Mouse (Mus musculus): ENCODE data around the gene Lrrc2. TPM values are rescaled to one million over a fixed set of nuclear protein-coding genes. Genes with fewer than 3 reads are reported as not detected.

The Lrrc2 gene
- polyA plus RNA-seq, 1 experiment from 2014 or later: not detected

DNA sequence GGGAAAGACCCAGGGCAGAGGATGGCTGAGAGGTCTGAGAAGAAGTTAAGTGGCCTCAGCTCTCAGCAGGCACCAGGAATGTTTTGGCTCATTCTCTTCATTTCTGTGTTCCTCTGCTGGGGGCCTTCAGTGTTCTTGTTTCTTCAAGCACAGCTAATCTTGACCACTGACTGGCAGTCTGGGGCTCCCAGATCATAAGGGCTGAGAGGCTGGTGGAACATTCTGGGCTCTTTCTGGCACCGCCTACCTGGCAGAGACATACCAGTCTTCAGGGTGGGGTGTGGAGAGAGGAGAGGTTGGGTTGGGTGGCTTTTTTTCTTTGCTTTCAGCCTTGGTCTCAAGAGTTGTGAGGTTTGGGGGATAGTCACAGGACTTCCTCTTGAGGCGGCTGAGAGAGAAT, 47.7 kb downstream of the Lrrc2 start:
- Histone ChIP-seq H3K27ac (ENCODE audit: low read depth) (no peak overlapping the region), H3K27me3 (ENCODE audit: insufficient read depth, low read length) (no peaks in the 10 kb centered on the region), H3K9ac (no peak overlapping the region), H3K4me2 (no peak overlapping the region), H3K4me3 (ENCODE audit: low read depth, low read length) (no peak overlapping the region), H3K9me3 (ENCODE audit: low read depth, low read length) (no peaks in the 10 kb centered on the region), H3K4me1 (ENCODE audit: insufficient read depth) (no peaks in the 10 kb centered on the region), H3K36me3 (ENCODE audit: insufficient read depth) (no peaks in the 10 kb centered on the region)
- DNase-seq (no peak), ATAC-seq (ENCODE audit: insufficient read depth) (no peak)
- no peak for TF ChIP-seq CTCF (IDR thresholded peaks at IDR 0.05; ENCODE audit: low read depth)
- WGBS: 84% methylated on average over 2 of the region's 2 CpGs

DNA sequence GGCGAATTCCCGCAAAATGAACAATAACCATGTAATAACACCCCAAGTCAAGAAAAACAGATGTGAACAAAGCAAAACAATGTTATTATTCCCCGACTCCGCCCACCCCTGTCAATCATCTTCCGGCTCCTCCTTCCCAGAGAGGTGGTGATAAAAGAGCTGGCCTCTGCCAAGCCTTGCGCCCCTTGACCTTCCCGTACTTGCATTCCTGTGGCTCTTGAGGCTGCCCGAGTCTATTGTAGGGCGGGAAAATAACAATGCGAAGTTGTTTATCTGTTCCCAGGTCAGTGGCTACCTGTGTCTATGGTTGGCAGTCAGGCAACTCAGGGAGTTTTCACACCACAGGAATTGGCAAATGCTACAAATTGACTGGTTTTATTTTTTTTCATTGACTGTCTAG, 48.5 kb downstream of the Lrrc2 start:
- WGBS: 53% methylated on average over 10 of the region's 10 CpGs
- no peaks in the 10 kb centered on the region for H3K4me1 ChIP-seq (ENCODE audit: insufficient read depth)
- peak; percentile 19 for DNase-seq

DNA sequence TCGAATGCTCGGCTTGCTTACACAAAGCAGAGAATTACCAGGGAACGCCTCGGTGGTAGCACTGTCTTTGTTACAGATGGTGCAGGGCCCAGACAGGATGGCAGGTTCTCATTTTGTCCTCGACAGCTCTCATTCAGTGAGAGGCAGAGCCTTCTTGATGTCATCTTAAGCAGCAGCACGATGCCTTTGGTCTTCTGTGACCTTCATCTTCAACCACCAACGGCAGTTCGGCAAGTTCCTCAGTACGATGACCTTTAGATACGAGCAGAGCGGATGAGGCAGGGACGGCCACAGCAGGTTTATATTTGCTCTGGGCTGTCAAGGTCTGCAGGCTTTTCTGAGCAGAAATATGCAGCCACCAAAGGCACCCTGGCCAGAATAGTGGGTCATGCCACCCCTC, 50.3 kb downstream of the Lrrc2 start:
- H3K4me3 ChIP-seq (ENCODE audit: low read depth, low read length): no peak overlapping the region
- H3K9me3 ChIP-seq (ENCODE audit: low read depth, low read length): no peaks in the 10 kb centered on the region
- no peaks in the 10 kb centered on the region for H3K4me1 ChIP-seq (ENCODE audit: insufficient read depth)
- no peak overlapping the region for H3K27ac ChIP-seq (ENCODE audit: low read depth)
- 68% methylated on average over 12 of the region's 12 CpGs for WGBS
- ATAC-seq (ENCODE audit: insufficient read depth) (no peak), DNase-seq (no peak)
- no peak overlapping the region for H3K9ac ChIP-seq
- TF ChIP-seq CTCF (IDR thresholded peaks at IDR 0.05; ENCODE audit: low read depth): no peak
- H3K27me3 ChIP-seq (ENCODE audit: insufficient read depth, low read length): no peaks in the 10 kb centered on the region
- no peaks in the 10 kb centered on the region for H3K36me3 ChIP-seq (ENCODE audit: insufficient read depth)
- no peak overlapping the region for H3K4me2 ChIP-seq

More for the DNA sequence above, 48.5 kb downstream of the Lrrc2 start:
- H3K27ac ChIP-seq (ENCODE audit: low read depth): no peak overlapping the region
- H3K36me3 ChIP-seq (ENCODE audit: insufficient read depth): no peaks in the 10 kb centered on the region
- H3K9ac ChIP-seq: no peak overlapping the region
- H3K9me3 ChIP-seq (ENCODE audit: low read depth, low read length): no peaks in the 10 kb centered on the region
- no peak overlapping the region for H3K4me3 ChIP-seq (ENCODE audit: low read depth, low read length)
- H3K4me2 ChIP-seq: no peak overlapping the region
- no peak for ATAC-seq (ENCODE audit: insufficient read depth)
- no peaks in the 10 kb centered on the region for H3K27me3 ChIP-seq (ENCODE audit: insufficient read depth, low read length)
- no peak for TF ChIP-seq CTCF (IDR thresholded peaks at IDR 0.05; ENCODE audit: low read depth)

DNA sequence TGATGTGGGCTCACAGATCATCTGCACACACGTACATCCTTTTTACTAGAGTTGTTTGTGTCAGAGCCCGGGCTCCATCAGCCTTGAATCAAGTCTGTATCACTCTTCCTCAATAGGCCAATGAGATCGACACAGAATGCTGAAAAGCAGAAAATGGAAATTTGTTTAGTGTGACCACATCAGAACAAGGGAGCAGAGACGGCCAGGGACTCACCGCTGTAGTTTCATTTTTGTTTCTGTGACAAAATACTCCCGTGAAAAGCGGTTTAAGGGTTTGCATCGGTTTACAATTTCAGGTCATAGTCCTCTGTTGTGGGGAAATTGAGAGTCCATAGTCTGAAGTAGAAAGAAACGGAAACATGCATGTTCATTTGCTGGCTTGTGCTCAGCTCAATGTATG, 51.9 kb downstream of the Lrrc2 start:
- H3K9me3 ChIP-seq (ENCODE audit: low read depth, low read length): no peaks in the 10 kb centered on the region
- WGBS: 86% methylated on average over 9 of the region's 9 CpGs
- H3K4me2 ChIP-seq: no peak overlapping the region
- H3K27me3 ChIP-seq (ENCODE audit: insufficient read depth, low read length): no peaks in the 10 kb centered on the region
- DNase-seq (no peak), ATAC-seq (ENCODE audit: insufficient read depth) (no peak)
- no peak overlapping the region for H3K27ac ChIP-seq (ENCODE audit: low read depth)
- no peak overlapping the region for H3K9ac ChIP-seq
- no peaks in the 10 kb centered on the region for H3K36me3 ChIP-seq (ENCODE audit: insufficient read depth)
- no peak overlapping the region for H3K4me3 ChIP-seq (ENCODE audit: low read depth, low read length)
- H3K4me1 ChIP-seq (ENCODE audit: insufficient read depth): no peaks in the 10 kb centered on the region
- TF ChIP-seq CTCF (IDR thresholded peaks at IDR 0.05; ENCODE audit: low read depth): no peak

DNA sequence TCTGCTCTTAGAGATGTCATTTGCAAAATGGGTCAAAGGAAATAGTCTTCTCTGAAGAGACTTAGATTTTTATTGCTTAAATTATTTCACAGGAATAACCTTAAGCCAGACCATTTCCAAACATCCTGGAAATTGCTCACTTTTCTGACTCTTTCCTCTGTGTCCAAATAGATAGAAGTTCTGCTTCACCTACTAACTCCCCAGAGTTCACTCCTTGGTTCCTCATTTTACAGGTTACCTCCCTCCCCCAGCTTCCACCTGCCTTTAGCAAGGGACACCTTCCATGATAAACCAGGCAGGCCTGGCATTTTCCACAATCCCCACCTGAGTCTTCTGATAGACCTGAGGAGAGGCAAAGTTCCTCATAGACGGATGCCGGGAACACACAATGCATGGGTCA, 55.2 kb downstream of the Lrrc2 start:
- no peak for DNase-seq
- 87% methylated on average over 2 of the region's 2 CpGs for WGBS
- no peak overlapping the region for H3K9ac ChIP-seq
- TF ChIP-seq CTCF (IDR thresholded peaks at IDR 0.05; ENCODE audit: low read depth): no peak
- no peak overlapping the region for H3K4me3 ChIP-seq (ENCODE audit: low read depth, low read length)
- H3K27ac ChIP-seq (ENCODE audit: low read depth): no peak overlapping the region
- ATAC-seq (ENCODE audit: insufficient read depth): no peak
- H3K4me1 ChIP-seq (ENCODE audit: insufficient read depth): no peaks in the 10 kb centered on the region
- H3K4me2 ChIP-seq: no peak overlapping the region
- no peaks in the 10 kb centered on the region for H3K36me3 ChIP-seq (ENCODE audit: insufficient read depth)
- no peaks in the 10 kb centered on the region for H3K27me3 ChIP-seq (ENCODE audit: insufficient read depth, low read length)
- no peaks in the 10 kb centered on the region for H3K9me3 ChIP-seq (ENCODE audit: low read depth, low read length)

DNA sequence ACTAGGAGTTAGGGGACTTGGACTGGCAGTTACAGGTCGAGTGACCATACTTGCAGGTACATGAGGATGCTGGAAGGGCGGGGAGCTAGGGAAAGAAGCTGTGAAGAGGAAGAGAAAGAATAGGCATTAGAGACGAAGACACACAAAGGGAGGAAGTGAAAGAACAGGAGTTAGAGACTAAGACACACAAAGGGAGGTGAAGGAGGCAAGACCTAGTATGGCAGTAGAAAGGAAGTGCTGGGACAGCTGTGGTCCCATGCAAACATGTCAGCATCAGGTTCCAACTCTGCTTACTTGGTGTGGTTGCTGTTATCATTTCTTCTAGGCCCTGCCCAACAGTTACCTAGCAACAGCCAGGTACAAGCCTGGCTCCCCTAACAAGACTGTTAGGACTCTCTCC, 58.4 kb downstream of the Lrrc2 start:
- H3K27me3 ChIP-seq (ENCODE audit: insufficient read depth, low read length): no peaks in the 10 kb centered on the region
- no peaks in the 10 kb centered on the region for H3K36me3 ChIP-seq (ENCODE audit: insufficient read depth)
- no peak overlapping the region for H3K27ac ChIP-seq (ENCODE audit: low read depth)
- ATAC-seq (ENCODE audit: insufficient read depth): no peak
- no peaks in the 10 kb centered on the region for H3K9me3 ChIP-seq (ENCODE audit: low read depth, low read length)
- DNase-seq: no peak
- no peak overlapping the region for H3K9ac ChIP-seq
- 65% methylated on average over 3 of the region's 3 CpGs for WGBS
- no peak for TF ChIP-seq CTCF (IDR thresholded peaks at IDR 0.05; ENCODE audit: low read depth)
- H3K4me1 ChIP-seq (ENCODE audit: insufficient read depth): no peaks in the 10 kb centered on the region
- no peak overlapping the region for H3K4me3 ChIP-seq (ENCODE audit: low read depth, low read length)
- H3K4me2 ChIP-seq: no peak overlapping the region

DNA sequence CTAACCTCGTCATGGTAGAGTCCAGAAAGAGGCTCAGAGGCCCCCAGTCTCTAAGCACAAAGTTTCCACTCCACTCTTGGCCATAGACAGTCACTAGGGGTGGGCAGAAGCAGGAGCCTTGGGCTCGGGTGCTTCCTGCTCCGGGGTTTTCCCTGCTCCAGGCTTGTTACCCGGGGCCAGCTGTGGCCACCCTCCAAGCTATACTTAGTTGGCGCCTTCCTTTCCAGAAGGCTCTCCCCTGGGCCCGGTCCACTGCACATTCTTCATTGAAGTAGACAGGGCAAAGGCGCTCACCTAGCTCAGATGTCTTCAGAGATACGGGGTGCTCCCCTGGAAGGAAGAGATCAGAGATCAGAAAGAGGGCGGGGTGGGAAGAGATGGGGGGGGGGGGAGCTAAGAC, 60.2 kb downstream of the Lrrc2 start:
- no peak for TF ChIP-seq CTCF (IDR thresholded peaks at IDR 0.05; ENCODE audit: low read depth)
- Histone ChIP-seq H3K4me1 (ENCODE audit: insufficient read depth) (no peaks in the 10 kb centered on the region), H3K4me2 (no peak overlapping the region), H3K27me3 (ENCODE audit: insufficient read depth, low read length) (no peaks in the 10 kb centered on the region), H3K27ac (ENCODE audit: low read depth) (no peak overlapping the region), H3K9me3 (ENCODE audit: low read depth, low read length) (no peaks in the 10 kb centered on the region), H3K9ac (no peak overlapping the region), H3K36me3 (ENCODE audit: insufficient read depth) (no peaks in the 10 kb centered on the region), H3K4me3 (ENCODE audit: low read depth, low read length) (no peak overlapping the region)
- WGBS: 80% methylated on average over 9 of the region's 9 CpGs
- DNase-seq: no peak
- no peak for ATAC-seq (ENCODE audit: insufficient read depth)

DNA sequence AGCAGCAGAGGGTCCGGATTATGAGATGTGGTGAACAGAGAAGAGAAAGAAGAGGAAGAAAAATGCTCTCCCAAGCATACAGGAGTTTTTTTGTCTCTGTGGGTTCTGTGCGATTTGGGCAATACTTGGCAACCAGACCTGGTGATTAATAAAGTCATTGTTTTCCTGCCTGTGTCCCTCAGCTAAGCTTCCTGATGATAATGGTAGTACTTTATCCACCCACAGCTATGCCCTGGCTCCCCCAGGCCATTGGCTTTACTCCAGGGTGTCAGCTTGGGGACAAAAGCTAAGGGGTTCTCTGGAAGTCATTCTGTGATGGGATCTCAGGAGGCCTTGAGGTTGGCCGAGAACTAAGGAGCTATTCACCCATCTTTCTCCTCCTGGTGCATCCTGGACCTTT, 60.7 kb downstream of the Lrrc2 start:
- no peak for TF ChIP-seq CTCF (IDR thresholded peaks at IDR 0.05; ENCODE audit: low read depth)
- DNase-seq (no peak), ATAC-seq (ENCODE audit: insufficient read depth) (no peak)
- Histone ChIP-seq H3K36me3 (ENCODE audit: insufficient read depth) (no peaks in the 10 kb centered on the region), H3K4me2 (no peak overlapping the region), H3K4me1 (ENCODE audit: insufficient read depth) (no peaks in the 10 kb centered on the region), H3K27me3 (ENCODE audit: insufficient read depth, low read length) (no peaks in the 10 kb centered on the region), H3K9ac (no peak overlapping the region), H3K27ac (ENCODE audit: low read depth) (no peak overlapping the region), H3K9me3 (ENCODE audit: low read depth, low read length) (no peaks in the 10 kb centered on the region), H3K4me3 (ENCODE audit: low read depth, low read length) (no peak overlapping the region)
- 69% methylated on average over 3 of the region's 3 CpGs for WGBS
